Mouse (Mus musculus) thymus, adult 2 months (tissue): Measurements from ENCODE around the gene Mapk1ip1. TPM values are rescaled to one million over a fixed set of nuclear protein-coding genes. Genes with fewer than 3 reads are reported as not detected.

ENCODE experiments used
- DNase-seq: peaks from one replicate; pipeline ENCODE4 v3.0.0; 2021
- H3K27ac ChIP-seq: fragments of 200-500 bp; 2 replicates; pipeline ENCODE4 v1.5.1; 2012; ENCODE audit warnings: low read length, control low read depth; ENCODE audit not compliant: control insufficient read depth, insufficient read depth
- H3K27me3 ChIP-seq: fragments of 200-500 bp; 2 replicates; pipeline ENCODE4 v1.6.1; 2012; ENCODE audit warnings: mild to moderate bottlenecking, low read length, moderate library complexity, mixed read lengths; ENCODE audit not compliant: control insufficient read depth, insufficient read depth
- H3K36me3 ChIP-seq: fragments of 200-500 bp; 2 replicates; pipeline ENCODE4 v1.6.1; 2012; ENCODE audit warnings: mild to moderate bottlenecking, low read length, moderate library complexity; ENCODE audit not compliant: control insufficient read depth, insufficient read depth
- H3K4me1 ChIP-seq: fragments of 200-500 bp; replicated peaks from 2 replicates; pipeline ENCODE4 v1.6.1; 2012; ENCODE audit warnings: low read length; ENCODE audit not compliant: control insufficient read depth, insufficient read depth
- H3K4me3 ChIP-seq: fragments of 200-500 bp; 2 replicates; pipeline ENCODE4 v1.5.1; 2012; ENCODE audit warnings: mild to moderate bottlenecking, low read length, control low read depth, moderate library complexity; ENCODE audit not compliant: control insufficient read depth, insufficient read depth
- CTCF ChIP-seq: fragments of 200-500 bp; IDR thresholded peaks from 2 replicates; pipeline ENCODE4 v1.5.1; 2012; ENCODE audit warnings: mild to moderate bottlenecking, control low read depth, low read length, moderate library complexity, borderline replicate concordance; ENCODE audit not compliant: control insufficient read depth, poor library complexity, insufficient read depth; ENCODE audit errors: extremely low read depth
- POLR2A ChIP-seq: fragments of 200-500 bp; IDR thresholded peaks from 2 replicates; pipeline ENCODE4 v1.6.1; 2012; ENCODE audit warnings: mild to moderate bottlenecking, low read length, control low read depth, moderate library complexity; ENCODE audit not compliant: control insufficient read depth, poor library complexity, insufficient read depth; ENCODE audit errors: extremely low read depth
- WGBS: fragments of 180-500 bp; shearing (Covaris S2); methylation state at CpG from one replicate; pipeline ENCODE4 v1.1.7; 2018; 5-methylcytosine and 5-hydroxymethylcytosine counted together
- polyA plus RNA-seq: library from polyadenylated mRNA; depleted of rRNA; stranded (reverse); fragments of >200 nt; gene quantifications from 2 replicates; pipeline ENCODE4 v1.2.3, GENCODE M21; 2012; rRNA removed

Mapk1ip1 gene
- polyA plus RNA-seq, 1 experiment = 103 TPM

DNA sequence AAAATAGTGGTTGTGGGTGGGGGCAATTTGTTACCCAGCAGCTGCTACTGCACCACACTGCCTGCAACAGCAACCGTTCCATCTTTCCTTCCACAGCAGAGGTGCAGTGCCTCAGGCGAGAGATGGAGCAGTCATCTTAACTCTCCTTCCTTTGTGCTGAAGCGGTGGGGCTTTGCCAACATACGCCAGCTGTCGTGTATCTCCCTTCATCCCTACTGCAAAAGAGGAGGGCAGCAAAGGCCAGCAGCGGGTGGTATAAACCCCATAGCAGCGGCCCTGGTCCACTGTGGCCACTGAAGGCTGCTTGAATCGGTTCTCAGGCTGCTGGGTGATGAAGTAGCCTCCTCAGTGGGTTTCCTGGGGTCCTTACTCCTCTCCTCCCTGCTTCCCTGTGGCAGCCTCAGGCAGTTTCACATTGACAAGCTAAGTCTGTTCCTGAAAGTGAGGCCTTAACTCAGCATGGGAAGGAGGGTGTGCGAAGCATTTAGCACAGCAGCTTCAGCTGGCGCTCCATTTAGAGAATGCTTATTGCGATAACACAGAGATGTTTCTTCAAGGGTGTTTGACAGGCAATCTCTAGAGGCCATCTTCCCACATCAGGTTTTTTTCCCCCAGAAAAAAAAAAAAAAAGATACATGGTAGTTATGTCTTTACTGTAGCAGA, 32.7 kb downstream of the Mapk1ip1 start:
- Histone ChIP-seq H3K4me1 (no peaks in the 10 kb centered on the region), H3K4me3 (no peak overlapping the region), H3K27ac (no peak overlapping the region), H3K27me3 (no peaks in the 10 kb centered on the region), H3K36me3 (no peaks in the 10 kb centered on the region)
- TF ChIP-seq POLR2A (no peak), CTCF (no peak)
- 86% methylated on average over 11 of the region's 11 CpGs for WGBS
- DNase-seq = no peak

DNA sequence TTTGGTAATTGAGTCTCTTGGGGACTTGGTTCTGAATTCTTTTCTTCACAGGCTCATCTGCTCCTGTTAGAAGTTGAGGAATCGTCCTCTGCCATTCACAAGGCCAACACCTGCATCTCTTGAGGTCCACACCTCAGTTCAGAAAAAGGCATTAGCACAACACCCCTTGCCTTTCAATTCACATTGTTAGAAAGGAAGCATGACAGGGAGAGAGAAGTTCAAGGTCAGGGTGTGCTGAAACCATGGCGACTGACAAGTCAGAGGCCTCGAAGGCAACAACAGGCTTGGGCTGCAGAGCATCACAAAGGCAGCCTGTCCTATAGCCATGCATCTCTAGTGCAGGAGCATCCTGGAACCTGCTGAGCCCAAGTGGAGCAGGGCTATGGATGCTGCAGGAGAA, 38.9 kb downstream of the Mapk1ip1 start:
- H3K4me1 ChIP-seq = no peaks in the 10 kb centered on the region
- TF ChIP-seq POLR2A (no peak), CTCF (no peak)
- no peak for DNase-seq
- H3K4me3 ChIP-seq = no peak overlapping the region
- no peaks in the 10 kb centered on the region for H3K27me3 ChIP-seq
- H3K36me3 ChIP-seq = no peaks in the 10 kb centered on the region
- 88% methylated on average over 3 of the region's 3 CpGs for WGBS
- no peak overlapping the region for H3K27ac ChIP-seq

DNA sequence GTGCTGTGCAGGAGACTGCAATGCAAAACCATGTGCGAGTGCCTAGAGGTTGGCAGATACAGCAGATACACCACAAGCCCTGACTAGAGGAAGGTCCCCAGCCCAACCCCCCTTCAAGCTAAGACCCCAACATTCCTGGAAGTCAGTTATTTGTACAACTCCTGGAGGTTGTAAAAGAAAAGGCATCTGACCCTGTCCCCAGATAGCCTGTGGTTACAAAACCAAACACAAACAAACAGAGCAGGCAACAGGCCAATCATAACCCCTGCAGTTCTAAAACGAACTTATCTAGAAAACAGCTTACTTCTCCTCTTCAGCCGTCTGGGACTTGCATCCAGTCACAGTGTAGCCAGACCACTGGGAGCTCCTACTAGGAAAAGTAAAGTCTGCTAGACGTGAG, 42.7 kb downstream of the Mapk1ip1 start:
- no peak overlapping the region for H3K4me3 ChIP-seq
- no peaks in the 10 kb centered on the region for H3K27me3 ChIP-seq
- DNase-seq = no peak
- H3K27ac ChIP-seq = no peak overlapping the region
- TF ChIP-seq POLR2A (no peak), CTCF (no peak)
- H3K36me3 ChIP-seq = no peaks in the 10 kb centered on the region
- WGBS = 21% methylated on average over 4 of the region's 4 CpGs
- H3K4me1 ChIP-seq = no peaks in the 10 kb centered on the region

DNA sequence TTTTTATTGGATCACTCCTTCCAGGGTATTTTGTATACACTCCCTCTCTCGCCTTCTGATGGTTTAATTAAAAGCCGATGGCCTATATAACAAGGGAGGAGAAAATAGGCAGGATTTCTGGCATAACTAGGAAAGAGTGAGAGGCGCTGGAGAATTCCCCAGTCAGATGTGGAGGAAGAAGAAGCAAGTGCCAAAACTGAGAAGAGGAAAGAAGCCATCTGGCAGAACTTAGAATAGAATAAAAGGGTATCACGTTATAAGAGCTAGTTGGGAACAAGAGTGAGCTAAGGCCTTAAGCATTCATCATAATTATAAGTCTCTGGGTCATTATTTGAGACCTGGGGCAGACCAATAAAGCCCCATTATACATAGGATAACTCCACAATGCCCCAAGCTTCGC, 58.0 kb downstream of the Mapk1ip1 start:
- WGBS = 89% methylated on average over 5 of the region's 5 CpGs
- no peak for TF ChIP-seq POLR2A
- TF ChIP-seq CTCF = no peak
- Histone ChIP-seq H3K4me1 (no peaks in the 10 kb centered on the region), H3K4me3 (no peak overlapping the region), H3K36me3 (no peaks in the 10 kb centered on the region), H3K27ac (no peak overlapping the region), H3K27me3 (no peaks in the 10 kb centered on the region)
- no peak for DNase-seq

Other genes with a start within 250 kb of the Mapk1ip1 start
- gene Ppp2r2d, start 194 bp downstream of the Mapk1ip1 start, polyA plus RNA-seq = 27.6 and 29.0 TPM in 2 replicates
- 11.6 and 13.7 TPM in 2 replicates for gene Bnip3, start 63.2 kb upstream of the Mapk1ip1 start, polyA plus RNA-seq
- 0.04 and 0.09 TPM in 2 replicates for gene Jakmip3, start 94.5 kb upstream of the Mapk1ip1 start, polyA plus RNA-seq
- 0.11 and 0.84 TPM in 2 replicates for gene Dpysl4, start 239.7 kb upstream of the Mapk1ip1 start, polyA plus RNA-seq